Mouse (Mus musculus): ENCODE measurements around the gene Akap3. TPM values are rescaled to one million over a fixed set of nuclear protein-coding genes. Genes with fewer than 3 reads are reported as not detected.

Gene Akap3
- polyA plus RNA-seq, 2 experiments: not detected

DNA sequence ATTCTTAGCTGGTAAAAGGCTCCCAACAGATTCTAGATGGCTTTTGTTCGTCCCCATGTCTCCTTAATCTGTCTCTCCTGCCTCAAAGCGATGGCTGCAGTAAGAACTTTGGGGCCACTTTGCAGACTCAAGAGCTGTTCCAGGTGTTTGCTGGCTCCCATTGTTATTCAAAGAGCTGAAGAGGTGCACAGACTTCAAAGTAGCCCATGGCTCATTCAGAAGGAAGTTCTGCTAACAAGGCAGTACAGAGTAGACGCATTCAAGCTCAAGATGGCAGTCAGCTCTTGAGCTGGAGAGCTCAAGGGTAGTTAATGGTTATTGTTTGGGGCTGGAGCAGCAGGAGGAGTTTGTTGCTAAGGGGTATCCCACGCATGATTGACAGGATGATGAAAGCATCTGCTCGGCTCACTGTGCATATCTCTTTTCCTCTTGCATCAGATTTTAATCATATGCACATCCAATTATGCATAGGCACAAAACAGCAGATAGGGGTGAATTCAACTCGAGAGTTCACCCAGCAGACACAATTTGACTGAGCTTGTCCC is 37.6 kb upstream of the Akap3 start:
- WGBS (ENCODE audit: insufficient replicate concordance): 51% methylated on average over 6 of the region's 6 CpGs
- ATAC-seq (ENCODE audit: insufficient read depth): no peak
- TF ChIP-seq CTCF (IDR thresholded peaks at IDR 0.05; ENCODE audit: low read depth) (no peak), EP300 (IDR thresholded peaks at IDR 0.05; ENCODE audit: low read depth) (no peak)

DNA sequence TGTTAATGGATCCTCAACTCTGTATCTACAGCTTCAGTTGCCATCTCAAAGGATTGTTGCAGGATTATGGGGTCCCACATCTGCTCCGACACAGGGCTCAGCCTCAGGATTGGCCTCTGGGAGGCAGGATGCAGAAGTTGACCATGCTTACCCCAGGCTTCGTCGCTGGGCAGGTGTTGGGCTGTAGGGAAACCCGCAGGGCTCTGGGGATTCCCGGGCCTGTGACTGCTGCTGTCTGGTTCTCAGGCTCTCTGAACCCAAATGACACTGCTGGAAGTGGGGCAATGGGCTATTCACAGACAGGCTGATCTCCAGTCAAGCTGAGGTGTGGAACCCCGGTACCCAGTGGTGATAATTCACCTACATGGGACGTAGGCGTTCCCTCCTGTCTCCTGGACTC is 36.6 kb upstream of the Akap3 start:
- no peak overlapping the region for H3K9ac ChIP-seq (replicated peaks)
- H3K36me3 ChIP-seq (replicated peaks; ENCODE audit: control insufficient read depth, insufficient read depth, low read depth): peaks cover under 1% of the 10 kb centered on the region; the same call in 1 of the 2 replicates
- ATAC-seq (ENCODE audit: insufficient read depth) (no peak), DNase-seq (ENCODE audit: low read depth in 3 of 3, low spot score in 3 of 3) (no peak)
- H3K4me3 ChIP-seq (ENCODE audit: insufficient read depth in 1 of 2, low read depth in 2 of 2, low read length in 2 of 2): no peak overlapping the region
- no peaks in the 10 kb centered on the region for H3K27me3 ChIP-seq (ENCODE audit: control insufficient read depth, insufficient read depth, low read length)
- no peak overlapping the region for H3K27ac ChIP-seq
- TF ChIP-seq CTCF (IDR thresholded peaks at IDR 0.05; ENCODE audit: low read depth): no peak
- TF ChIP-seq EP300 (IDR thresholded peaks at IDR 0.05; ENCODE audit: low read depth): no peak
- no peaks in the 10 kb centered on the region for H3K4me1 ChIP-seq (replicated peaks; ENCODE audit: control insufficient read depth in 2 of 2, insufficient read depth in 2 of 2, low read length in 1 of 2)
- no peaks in the 10 kb centered on the region for H3K9me3 ChIP-seq (ENCODE audit: control insufficient read depth, low read length)
- H3K4me2 ChIP-seq (ENCODE audit: low read depth): no peak overlapping the region
- WGBS (ENCODE audit: insufficient replicate concordance): 70% methylated on average over 8 of the region's 8 CpGs

More for the DNA sequence above, 37.6 kb upstream of the Akap3 start:
- no peaks in the 10 kb centered on the region for H3K9me3 ChIP-seq (ENCODE audit: control insufficient read depth, low read length)
- H3K4me1 ChIP-seq (replicated peaks; ENCODE audit: control insufficient read depth in 2 of 2, insufficient read depth in 2 of 2, low read length in 1 of 2): no peaks in the 10 kb centered on the region
- no peak for DNase-seq (ENCODE audit: low read depth in 3 of 3, low spot score in 3 of 3)
- no peak overlapping the region for H3K4me2 ChIP-seq (ENCODE audit: low read depth)
- H3K27ac ChIP-seq: no peak overlapping the region
- no peak overlapping the region for H3K9ac ChIP-seq (replicated peaks)
- no peak overlapping the region for H3K4me3 ChIP-seq (ENCODE audit: insufficient read depth in 1 of 2, low read depth in 2 of 2, low read length in 2 of 2)
- no peaks in the 10 kb centered on the region for H3K36me3 ChIP-seq (replicated peaks; ENCODE audit: control insufficient read depth, insufficient read depth, low read depth)
- no peaks in the 10 kb centered on the region for H3K27me3 ChIP-seq (ENCODE audit: control insufficient read depth, insufficient read depth, low read length)

DNA sequence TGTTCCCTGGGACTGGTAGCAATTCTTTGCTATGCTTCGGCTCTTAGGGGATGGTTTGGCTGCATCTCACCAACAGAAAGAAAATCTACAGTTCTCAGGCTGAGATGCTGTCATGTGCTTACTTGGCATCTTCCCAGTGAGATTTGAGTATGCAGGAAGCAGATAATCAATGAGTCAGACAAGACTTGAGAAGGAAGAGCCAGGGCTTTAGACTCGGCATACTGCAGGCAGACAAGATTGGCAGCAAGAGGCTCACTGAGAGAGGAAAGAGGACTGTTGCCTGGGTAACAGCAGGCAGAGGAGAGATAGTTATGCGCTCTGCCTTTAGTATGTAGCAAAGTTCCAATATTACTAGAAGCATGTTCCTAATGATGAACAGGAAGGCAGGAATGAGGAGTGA is 29.8 kb upstream of the Akap3 start:
- H3K36me3 ChIP-seq (replicated peaks; ENCODE audit: control insufficient read depth, insufficient read depth, low read depth): peaks cover 12% of the 10 kb centered on the region
- no peak for ATAC-seq (ENCODE audit: insufficient read depth)
- WGBS (ENCODE audit: insufficient replicate concordance): 70% methylated on average over 3 of the region's 3 CpGs

DNA sequence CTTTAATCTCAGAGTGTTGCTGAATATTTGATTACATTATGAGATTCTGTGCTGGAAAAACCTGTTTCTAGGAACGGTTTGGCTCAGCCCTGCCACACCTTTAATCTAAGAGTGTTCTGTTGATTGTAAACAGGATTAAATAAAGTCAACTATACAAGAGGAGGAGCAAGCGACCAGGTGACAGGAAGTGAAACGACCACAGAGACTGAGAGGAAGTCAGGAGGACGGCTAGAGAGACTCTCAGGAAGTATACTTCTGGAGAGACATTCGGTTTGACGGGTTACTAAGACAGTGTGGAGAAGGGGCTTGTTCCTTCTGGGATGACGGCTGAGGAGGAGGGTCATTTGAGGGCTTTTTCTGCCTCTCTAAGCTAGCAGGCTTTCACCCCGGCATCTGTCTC is 16.3 kb upstream of the Akap3 start:
- ATAC-seq (ENCODE audit: insufficient read depth) (no peak), DNase-seq (ENCODE audit: low read depth in 3 of 3, low spot score in 3 of 3) (no peak)
- Histone ChIP-seq H3K9ac (replicated peaks) (no peak overlapping the region), H3K27ac (no peak overlapping the region), H3K36me3 (replicated peaks; ENCODE audit: control insufficient read depth, insufficient read depth, low read depth) (peaks cover 24% of the 10 kb centered on the region), H3K27me3 (ENCODE audit: control insufficient read depth, insufficient read depth, low read length) (no peaks in the 10 kb centered on the region), H3K4me1 (replicated peaks; ENCODE audit: control insufficient read depth in 2 of 2, insufficient read depth in 2 of 2, low read length in 1 of 2) (no peaks in the 10 kb centered on the region), H3K4me3 (ENCODE audit: insufficient read depth in 1 of 2, low read depth in 2 of 2, low read length in 2 of 2) (no peak overlapping the region), H3K4me2 (ENCODE audit: low read depth) (no peak overlapping the region), H3K9me3 (ENCODE audit: control insufficient read depth, low read length) (no peaks in the 10 kb centered on the region)
- 40% methylated on average over 8 of the region's 8 CpGs for WGBS (ENCODE audit: insufficient replicate concordance)
- no peak for TF ChIP-seq CTCF (IDR thresholded peaks at IDR 0.05; ENCODE audit: low read depth)
- TF ChIP-seq EP300 (IDR thresholded peaks at IDR 0.05; ENCODE audit: low read depth): no peak

More for the DNA sequence above, 29.8 kb upstream of the Akap3 start:
- no peaks in the 10 kb centered on the region for H3K9me3 ChIP-seq (ENCODE audit: control insufficient read depth, low read length)
- no peak for DNase-seq (ENCODE audit: low read depth in 3 of 3, low spot score in 3 of 3)
- H3K9ac ChIP-seq (replicated peaks): no peak overlapping the region
- TF ChIP-seq EP300 (IDR thresholded peaks at IDR 0.05; ENCODE audit: low read depth): no peak
- TF ChIP-seq CTCF (IDR thresholded peaks at IDR 0.05; ENCODE audit: low read depth): no peak
- no peaks in the 10 kb centered on the region for H3K4me1 ChIP-seq (replicated peaks; ENCODE audit: control insufficient read depth in 2 of 2, insufficient read depth in 2 of 2, low read length in 1 of 2)
- H3K4me3 ChIP-seq (ENCODE audit: insufficient read depth in 1 of 2, low read depth in 2 of 2, low read length in 2 of 2): no peak overlapping the region
- H3K4me2 ChIP-seq (ENCODE audit: low read depth): no peak overlapping the region
- H3K27ac ChIP-seq: no peak overlapping the region
- no peaks in the 10 kb centered on the region for H3K27me3 ChIP-seq (ENCODE audit: control insufficient read depth, insufficient read depth, low read length)

DNA sequence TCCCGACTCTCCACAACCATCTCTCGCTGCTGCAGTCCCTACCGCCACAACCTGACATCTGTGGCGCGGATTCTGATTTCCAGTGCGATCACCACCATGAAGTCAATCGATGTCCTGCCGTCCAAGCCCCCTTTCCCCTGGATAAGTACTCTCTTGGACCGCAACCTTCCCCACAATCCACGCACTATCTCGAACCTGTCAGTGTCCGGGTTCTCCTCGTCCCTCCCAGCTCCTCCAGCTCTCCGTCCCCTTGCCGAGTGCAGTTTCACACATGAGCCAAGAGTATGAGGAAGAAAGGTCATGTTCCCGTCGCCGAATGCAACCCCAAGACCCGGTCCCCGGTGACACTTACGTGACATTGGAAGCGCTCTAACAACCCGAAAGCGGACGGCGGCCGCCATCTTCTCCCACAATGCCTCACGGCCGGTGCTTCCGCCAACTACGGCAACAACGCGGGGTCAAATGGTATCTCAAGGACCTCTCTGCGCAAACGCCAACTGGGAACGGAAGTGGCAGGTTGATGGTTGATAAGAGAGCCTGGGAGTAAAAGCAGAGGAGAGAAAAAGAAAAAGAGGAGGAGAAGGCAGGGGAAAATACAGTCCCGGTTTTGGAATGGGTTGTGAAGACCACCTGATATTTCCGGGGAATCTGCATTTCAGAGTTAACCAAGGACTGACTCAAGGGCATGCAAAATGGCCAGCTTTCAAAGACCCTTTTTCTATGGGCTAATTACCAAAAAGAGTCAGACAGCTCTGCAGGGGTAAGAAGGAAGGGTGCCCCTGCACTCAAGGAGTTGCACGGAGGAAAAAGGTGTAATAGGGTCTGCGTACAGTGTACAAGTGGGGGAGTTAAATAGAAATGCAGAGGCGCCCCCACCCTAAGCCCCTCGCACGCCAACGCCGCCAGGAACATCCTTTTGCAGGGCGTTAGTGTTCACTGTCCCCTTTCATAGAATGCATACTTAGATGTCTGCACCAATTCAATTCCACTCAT is 3.9 kb upstream of the Akap3 start, which contains the start of gene Ndufa9:
TSS of gene Ndufa9 (minus strand) at position 425 of the 993 bp plus-strand sequence.
- peaks cover 7 to 11% of the 10 kb centered on the region in 2 experiments for H3K4me1 ChIP-seq (replicated peaks; ENCODE audit: control insufficient read depth in 2 of 2, insufficient read depth in 2 of 2, low read length in 1 of 2)
- no peaks in the 10 kb centered on the region for H3K36me3 ChIP-seq (replicated peaks; ENCODE audit: control insufficient read depth, insufficient read depth, low read depth)
- H3K4me2 ChIP-seq (ENCODE audit: low read depth): peak within 1 kb of the TSS; percentile 89
- DNase-seq (ENCODE audit: low read depth in 3 of 3, low spot score in 3 of 3) (peak; percentile 84 to 89 (median 87)), ATAC-seq (ENCODE audit: insufficient read depth) (peak; percentile 90)
- H3K4me3 ChIP-seq (ENCODE audit: insufficient read depth in 1 of 2, low read depth in 2 of 2, low read length in 2 of 2): peak within 1 kb of the TSS; percentile 92 to 99
- H3K9ac ChIP-seq (replicated peaks): peak within 1 kb of the TSS; percentile 94
- no peaks in the 10 kb centered on the region for H3K9me3 ChIP-seq (ENCODE audit: control insufficient read depth, low read length)
- no peaks in the 10 kb centered on the region for H3K27me3 ChIP-seq (ENCODE audit: control insufficient read depth, insufficient read depth, low read length)
- 8% methylated on average over 46 of the region's 46 CpGs for WGBS (ENCODE audit: insufficient replicate concordance)
- H3K27ac ChIP-seq: no peak within 1 kb of the TSS
- TF ChIP-seq CTCF (IDR thresholded peaks at IDR 0.05; ENCODE audit: low read depth) (no peak), EP300 (IDR thresholded peaks at IDR 0.05; ENCODE audit: low read depth) (no peak; the same call in 1 of the 2 replicates)

All from liver, embryonic 14.5 days (tissue).